Mouse (Mus musculus) myocyte (in vitro differentiated cells): Measurements from ENCODE around the gene Phf10.

Experiments
- CEBPB ChIP-seq: IDR thresholded peaks from 2 replicates; pipeline ENCODE4 v1.6.1; 2011; ENCODE audit warnings: mild to moderate bottlenecking, moderate library complexity; ENCODE audit not compliant: poor library complexity, insufficient read depth, severe bottlenecking
- E2F4 ChIP-seq: IDR thresholded peaks from one replicate; pipeline ENCODE4 v1.6.1; 2011; ENCODE audit warnings: mild to moderate bottlenecking, control low read depth, moderate library complexity; ENCODE audit not compliant: insufficient read depth
- MAX ChIP-seq: IDR thresholded peaks from one replicate; pipeline ENCODE4 v1.6.1; 2011; ENCODE audit warnings: low read depth, mild to moderate bottlenecking, control low read depth
- MYOD1 ChIP-seq, 3 experiments: IDR thresholded peaks; one replicate each; pipeline ENCODE4 v1.6.1; 2011; ENCODE audit warnings: control low read depth in 2 of 3, low read depth in 2 of 3, mild to moderate bottlenecking in 2 of 3, moderate library complexity in 1 of 3; ENCODE audit not compliant: insufficient read length in 2 of 3, control insufficient read depth in 1 of 3
- POLR2A ChIP-seq: IDR thresholded peaks from one replicate; pipeline ENCODE4 v1.6.1; 2011; ENCODE audit warnings: low read depth, mild to moderate bottlenecking, control low read depth, moderate library complexity; ENCODE audit not compliant: insufficient read length
- POLR2AphosphoS2 ChIP-seq: IDR thresholded peaks from one replicate; pipeline ENCODE4 v1.6.1; 2011; ENCODE audit warnings: low read depth, control low read depth; ENCODE audit not compliant: insufficient read length
- REST ChIP-seq: IDR thresholded peaks from one replicate; pipeline ENCODE4 v1.6.1; 2011; ENCODE audit warnings: mild to moderate bottlenecking, control low read depth, moderate library complexity; ENCODE audit not compliant: insufficient read depth, insufficient read length
- SRF ChIP-seq: IDR thresholded peaks from one replicate; pipeline ENCODE4 v1.6.1; 2011; ENCODE audit warnings: low read depth; ENCODE audit not compliant: control insufficient read depth, insufficient read length
- TCF12 ChIP-seq: IDR thresholded peaks from one replicate; pipeline ENCODE4 v1.6.1; 2011; ENCODE audit warnings: mild to moderate bottlenecking, control low read depth; ENCODE audit not compliant: poor library complexity, insufficient read depth, severe bottlenecking
- TCF3 ChIP-seq: IDR thresholded peaks from one replicate; pipeline ENCODE4 v1.6.1; 2011; ENCODE audit warnings: low read depth, control low read depth; ENCODE audit not compliant: insufficient read length
- USF1 ChIP-seq: IDR thresholded peaks from one replicate; pipeline ENCODE4 v1.6.1; 2011; ENCODE audit warnings: low read depth, mild to moderate bottlenecking, control low read depth, moderate library complexity

- no peak for TF ChIP-seq POLR2A
- no peak for TF ChIP-seq REST
- no peak for TF ChIP-seq TCF12
- no peak for TF ChIP-seq MAX
- no peak for TF ChIP-seq CEBPB
- no peak for TF ChIP-seq USF1
- TF ChIP-seq POLR2AphosphoS2, result no peak
- no peak for TF ChIP-seq SRF
- TF ChIP-seq MYOD1 (IDR thresholded peaks at IDR 0.05; ENCODE audit: control insufficient read depth in 1 of 3, insufficient read length in 2 of 3, low read depth in 2 of 3), result no peak
- TF ChIP-seq TCF3, result no peak
- no peak for TF ChIP-seq E2F4
These were observed 17.4 kb downstream of the Phf10 start for GRCm38 (mm10) chr17:14943729-14944059.
